Mouse (Mus musculus) liver, embryonic 15.5 days (tissue): Measurements from ENCODE around the gene Atp8a2. TPM values are rescaled to one million over a fixed set of nuclear protein-coding genes. Genes with fewer than 3 reads are reported as not detected.

Source experiments
- ATAC-seq: fragments of 200-750 bp; cut with Nextera tagmentation; 2 replicates; pipeline ENCODE4 v1.8.0; 2017; ENCODE audit warnings: moderate number of reproducible peaks, mild to moderate bottlenecking, moderate library complexity; ENCODE audit not compliant: insufficient read depth
- H3K27ac ChIP-seq: fragments of 300-500 bp; sonication (generic); replicated peaks from 2 replicates; pipeline ENCODE4 v1.5.1; 2015; ENCODE audit warnings: mild to moderate bottlenecking, inconsistent platforms
- H3K27me3 ChIP-seq: fragments of 300-500 bp; sonication (generic); 2 replicates; pipeline ENCODE4 v1.6.1; 2015; ENCODE audit warnings: mild to moderate bottlenecking, inconsistent platforms
- H3K36me3 ChIP-seq: fragments of 300-500 bp; sonication (generic); replicated peaks from 2 replicates; pipeline ENCODE4 v1.6.1; 2015; ENCODE audit warnings: moderate library complexity, mild to moderate bottlenecking, inconsistent platforms
- H3K4me1 ChIP-seq: fragments of 300-500 bp; sonication (generic); replicated peaks from 2 replicates; pipeline ENCODE4 v1.6.1; 2015; ENCODE audit warnings: inconsistent platforms
- H3K4me2 ChIP-seq: fragments of 300-500 bp; sonication (generic); 2 replicates; pipeline ENCODE4 v1.6.1; 2015; ENCODE audit warnings: moderate library complexity, mild to moderate bottlenecking, inconsistent platforms
- H3K4me3 ChIP-seq: fragments of 300-500 bp; sonication (generic); replicated peaks from 2 replicates; pipeline ENCODE4 v1.5.1; 2015; ENCODE audit warnings: mild to moderate bottlenecking, inconsistent platforms
- H3K9ac ChIP-seq: fragments of 300-500 bp; sonication (generic); 2 replicates; pipeline ENCODE4 v1.6.1; 2015; ENCODE audit warnings: moderate library complexity, mild to moderate bottlenecking, inconsistent platforms
- H3K9me3 ChIP-seq: fragments of 300-500 bp; sonication (generic); replicated peaks from 2 replicates; pipeline ENCODE4 v1.6.1; 2016; ENCODE audit warnings: inconsistent platforms
- WGBS: fragments of 180-500 bp; shearing (Covaris S2); methylation state at CpG from one replicate; pipeline ENCODE4 v1.1.7; 2015; ENCODE audit warnings: mixed read lengths; ENCODE audit not compliant: insufficient replicate concordance; 5-methylcytosine and 5-hydroxymethylcytosine counted together
- polyA plus RNA-seq: library from polyadenylated mRNA; unstranded; fragments of >200 nt; fragmentation: Nextera tagmentation; extraction: Ambion mirVana; gene quantifications from 2 replicates; pipeline ENCODE4 v1.2.1, GENCODE M21; 2015

The Atp8a2 gene
- polyA plus RNA-seq, 1 experiment from 2014 or later: 3.5 TPM

GRCm38 (mm10) chr14:59638906-59639703 lies 557.9 kb downstream of the Atp8a2 start:
- ATAC-seq: no peak
- no peaks in the 10 kb centered on the region for H3K36me3 ChIP-seq
- H3K4me3 ChIP-seq: no peak overlapping the region
- H3K9me3 ChIP-seq: no peaks in the 10 kb centered on the region
- H3K4me1 ChIP-seq: no peaks in the 10 kb centered on the region
- WGBS: 52% methylated on average over 7 of the region's 7 CpGs
- H3K27ac ChIP-seq: no peak overlapping the region
- H3K4me2 ChIP-seq: no peak overlapping the region
- no peak overlapping the region for H3K9ac ChIP-seq
- no peaks in the 10 kb centered on the region for H3K27me3 ChIP-seq

- Histone ChIP-seq H3K27ac (no peak overlapping the region), H3K27me3 (no peaks in the 10 kb centered on the region), H3K9me3 (no peaks in the 10 kb centered on the region), H3K4me1 (no peaks in the 10 kb centered on the region), H3K9ac (no peak overlapping the region), H3K4me2 (no peak overlapping the region), H3K4me3 (no peak overlapping the region), H3K36me3 (no peaks in the 10 kb centered on the region)
- 67% methylated on average over 9 of the region's 9 CpGs for WGBS
- no peak for ATAC-seq
These were observed 563.0 kb downstream of the Atp8a2 start for GRCm38 (mm10) chr14:59633988-59634387.

- Histone ChIP-seq H3K27ac (no peak overlapping the region), H3K36me3 (no peaks in the 10 kb centered on the region), H3K4me1 (no peaks in the 10 kb centered on the region), H3K4me2 (no peak overlapping the region), H3K9ac (no peak overlapping the region), H3K9me3 (no peaks in the 10 kb centered on the region), H3K4me3 (no peak overlapping the region), H3K27me3 (no peaks in the 10 kb centered on the region)
- 79% methylated on average over 5 of the region's 5 CpGs for WGBS
- ATAC-seq: no peak
These were observed 563.6 kb downstream of the Atp8a2 start for GRCm38 (mm10) chr14:59633295-59633898.

- ATAC-seq: no peak
- Histone ChIP-seq H3K4me2 (no peak overlapping the region), H3K9ac (no peak overlapping the region), H3K4me3 (no peak overlapping the region), H3K4me1 (no peaks in the 10 kb centered on the region), H3K27ac (no peak overlapping the region), H3K36me3 (no peaks in the 10 kb centered on the region), H3K9me3 (no peaks in the 10 kb centered on the region), H3K27me3 (peaks cover 11% of the 10 kb centered on the region; the same call in 1 of the 2 replicates)
- WGBS: 60% methylated on average over 6 of the region's 6 CpGs
These were observed 564.9 kb downstream of the Atp8a2 start for GRCm38 (mm10) chr14:59632067-59632466.

GRCm38 (mm10) chr14:59630096-59630495 lies 566.9 kb downstream of the Atp8a2 start:
- Histone ChIP-seq H3K4me3 (no peak overlapping the region), H3K9me3 (no peaks in the 10 kb centered on the region), H3K27ac (no peak overlapping the region), H3K9ac (no peak overlapping the region), H3K4me1 (no peaks in the 10 kb centered on the region; the same call in 1 of the 2 replicates), H3K4me2 (no peak overlapping the region), H3K36me3 (no peaks in the 10 kb centered on the region), H3K27me3 (peaks cover 30% of the 10 kb centered on the region)
- WGBS: 81% methylated on average over 9 of the region's 9 CpGs
- ATAC-seq: no peak

GRCm38 (mm10) chr14:59629308-59629707 lies 567.7 kb downstream of the Atp8a2 start:
- WGBS: 81% methylated on average over 15 of the region's 15 CpGs
- peaks cover 38% of the 10 kb centered on the region for H3K27me3 ChIP-seq
- no peak overlapping the region for H3K4me3 ChIP-seq
- no peak for ATAC-seq
- no peaks in the 10 kb centered on the region for H3K36me3 ChIP-seq
- no peak overlapping the region for H3K27ac ChIP-seq
- no peak overlapping the region for H3K4me2 ChIP-seq
- H3K4me1 ChIP-seq: no peaks in the 10 kb centered on the region; the same call in 1 of the 2 replicates
- H3K9me3 ChIP-seq: no peaks in the 10 kb centered on the region
- no peak overlapping the region for H3K9ac ChIP-seq

- no peak overlapping the region for H3K9ac ChIP-seq
- 59% methylated on average over 7 of the region's 7 CpGs for WGBS
- H3K9me3 ChIP-seq: no peaks in the 10 kb centered on the region
- H3K27me3 ChIP-seq: peaks cover 48% of the 10 kb centered on the region
- no peak overlapping the region for H3K4me3 ChIP-seq
- no peak overlapping the region for H3K27ac ChIP-seq
- H3K4me2 ChIP-seq: no peak overlapping the region
- no peaks in the 10 kb centered on the region; the same call in 1 of the 2 replicates for H3K4me1 ChIP-seq
- H3K36me3 ChIP-seq: no peaks in the 10 kb centered on the region
- ATAC-seq: no peak
These were observed 569.2 kb downstream of the Atp8a2 start for GRCm38 (mm10) chr14:59627823-59628222.

GRCm38 (mm10) chr14:59627142-59627680 lies 569.8 kb downstream of the Atp8a2 start:
- Histone ChIP-seq H3K36me3 (no peaks in the 10 kb centered on the region), H3K27ac (no peak overlapping the region), H3K9ac (no peak overlapping the region), H3K4me2 (no peak overlapping the region), H3K27me3 (peaks cover 48% of the 10 kb centered on the region), H3K4me3 (no peak overlapping the region), H3K9me3 (no peaks in the 10 kb centered on the region), H3K4me1 (no peaks in the 10 kb centered on the region; the same call in 1 of the 2 replicates)
- 45% methylated on average over 9 of the region's 9 CpGs for WGBS
- ATAC-seq: no peak

GRCm38 (mm10) chr14:59626711-59627110 lies 570.3 kb downstream of the Atp8a2 start:
- H3K4me3 ChIP-seq: no peak overlapping the region
- 50% methylated on average over 8 of the region's 8 CpGs for WGBS

GRCm38 (mm10) chr14:59625806-59626364 lies 571.1 kb downstream of the Atp8a2 start:
- no peak overlapping the region for H3K27ac ChIP-seq
- H3K9me3 ChIP-seq: no peaks in the 10 kb centered on the region
- no peaks in the 10 kb centered on the region for H3K36me3 ChIP-seq
- H3K27me3 ChIP-seq: peaks cover 48% of the 10 kb centered on the region
- H3K4me3 ChIP-seq: peak overlapping the region; percentile 54
- under 1% methylated on average over 51 of the region's 51 CpGs for WGBS
- H3K4me2 ChIP-seq: peak overlapping the region; percentile 67
- ATAC-seq: no peak
- no peak overlapping the region; the same call in 1 of the 2 replicates for H3K9ac ChIP-seq
- H3K4me1 ChIP-seq: no peaks in the 10 kb centered on the region; the same call in 1 of the 2 replicates

More at GRCm38 (mm10) chr14:59626711-59627110, 570.3 kb downstream of the Atp8a2 start:
- Histone ChIP-seq H3K36me3 (no peaks in the 10 kb centered on the region), H3K4me2 (no peak overlapping the region), H3K4me1 (no peaks in the 10 kb centered on the region; the same call in 1 of the 2 replicates), H3K27ac (no peak overlapping the region), H3K9ac (no peak overlapping the region), H3K27me3 (peaks cover 48% of the 10 kb centered on the region), H3K9me3 (no peaks in the 10 kb centered on the region)
- ATAC-seq: no peak
